Mouse (Mus musculus): Measurements from ENCODE around the gene Ehd2.

GRCm38 (mm10) chr7:16005020-16005419 is 37.7 kb upstream of the Ehd2 start:
- TF ChIP-seq CTCF (IDR thresholded peaks at IDR 0.05; ENCODE audit: insufficient read depth, low read depth, low read length), result no peak
- no peak for TF ChIP-seq POLR2A (IDR thresholded peaks at IDR 0.05; ENCODE audit: insufficient read depth, low read depth, low read length)

Data from olfactory bulb, adult 2 months (tissue).